Mouse (Mus musculus) cerebellum, adult 8-10 months (tissue): ENCODE data around the gene Sobp.
A peak's percentile ranks its signal among the peaks of the same experiment; 100 is the strongest.

Source experiments
- DNase-seq: peaks from one replicate; pipeline ENCODE4 v3.0.0; 2022

Sobp gene

DNA sequence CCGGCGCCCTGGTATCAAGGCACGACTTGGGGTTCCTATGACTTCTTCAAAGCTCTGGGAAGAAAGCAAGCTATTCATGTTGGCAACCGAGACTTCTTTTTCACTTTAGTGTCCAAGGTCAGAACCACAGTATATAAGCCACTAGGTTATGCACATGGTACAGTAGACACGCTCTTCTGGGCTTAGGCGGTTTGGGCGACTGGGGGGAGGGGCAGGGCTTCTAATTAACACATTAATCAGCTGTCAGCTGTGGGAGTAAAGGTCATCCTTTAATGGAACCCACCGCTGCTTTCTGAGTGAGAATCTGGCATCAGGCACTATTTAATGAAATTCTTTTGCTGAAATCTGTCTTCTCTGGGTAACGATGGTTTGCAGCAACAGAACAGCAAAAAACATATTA, 147.3 kb downstream of the Sobp start:
- no peak for DNase-seq

DNA sequence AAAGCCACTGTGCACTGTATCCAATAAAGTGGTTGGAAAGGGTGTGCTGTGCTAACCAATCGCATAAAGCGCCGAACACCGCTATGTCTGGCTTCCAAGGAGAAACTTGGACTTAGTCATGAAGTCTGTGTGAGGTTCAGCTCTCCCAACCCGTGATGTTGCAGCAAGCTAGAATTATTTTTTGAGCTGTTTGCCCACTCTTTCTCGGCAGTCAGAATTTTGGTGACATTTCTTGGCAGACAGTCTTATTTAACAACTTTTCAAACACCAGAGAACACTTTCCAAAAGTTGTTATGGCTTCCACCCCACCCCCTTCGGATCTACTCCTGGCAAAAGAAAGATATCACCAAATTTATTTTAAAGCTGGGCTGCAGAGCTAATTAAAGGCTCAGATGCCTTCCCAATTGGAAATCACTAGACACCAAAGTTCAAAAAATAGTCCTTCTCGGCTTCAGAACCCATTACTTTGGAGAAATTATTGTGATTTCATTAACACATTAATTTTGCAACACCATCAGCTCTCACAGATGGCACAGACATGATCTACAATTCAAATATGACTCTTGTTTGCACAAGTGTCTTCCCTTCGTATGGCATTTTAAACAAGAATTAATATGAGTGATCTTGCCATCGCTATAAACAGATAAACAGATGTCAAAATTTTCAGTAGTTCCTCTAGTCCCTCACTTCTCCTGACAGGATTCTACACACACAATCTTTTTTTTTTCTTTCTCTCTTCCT, 150.7 kb downstream of the Sobp start:
- no peak for DNase-seq

DNA sequence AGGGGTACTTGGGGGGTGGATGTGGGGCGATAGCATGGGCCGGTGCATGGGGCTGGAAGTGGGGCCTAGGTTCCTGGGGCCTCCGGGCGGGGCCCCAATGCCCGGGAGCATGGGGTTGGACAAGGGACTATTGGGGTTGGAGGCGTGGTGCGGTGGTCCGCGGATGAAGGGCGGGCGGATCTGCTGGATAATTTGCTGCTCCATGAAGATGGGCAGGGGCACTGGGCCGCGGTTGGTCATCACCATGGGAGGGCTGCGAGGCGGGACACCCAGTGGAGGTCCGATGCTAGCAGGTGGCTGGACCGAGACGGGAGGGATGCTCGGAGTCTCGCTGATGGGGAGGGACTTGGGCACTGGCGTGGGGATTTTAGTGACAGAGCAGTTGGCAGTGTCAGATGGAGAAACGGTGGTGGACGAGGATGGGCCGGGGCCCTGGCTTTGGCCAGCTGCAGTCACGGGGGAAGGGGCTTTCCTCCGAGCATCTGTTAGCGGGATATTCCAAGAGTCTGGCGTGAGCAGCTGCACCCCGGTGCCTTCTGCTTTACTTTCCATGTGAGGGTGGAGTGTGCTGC, 152.1 kb downstream of the Sobp start:
- DNase-seq, result peak; percentile 27

DNA sequence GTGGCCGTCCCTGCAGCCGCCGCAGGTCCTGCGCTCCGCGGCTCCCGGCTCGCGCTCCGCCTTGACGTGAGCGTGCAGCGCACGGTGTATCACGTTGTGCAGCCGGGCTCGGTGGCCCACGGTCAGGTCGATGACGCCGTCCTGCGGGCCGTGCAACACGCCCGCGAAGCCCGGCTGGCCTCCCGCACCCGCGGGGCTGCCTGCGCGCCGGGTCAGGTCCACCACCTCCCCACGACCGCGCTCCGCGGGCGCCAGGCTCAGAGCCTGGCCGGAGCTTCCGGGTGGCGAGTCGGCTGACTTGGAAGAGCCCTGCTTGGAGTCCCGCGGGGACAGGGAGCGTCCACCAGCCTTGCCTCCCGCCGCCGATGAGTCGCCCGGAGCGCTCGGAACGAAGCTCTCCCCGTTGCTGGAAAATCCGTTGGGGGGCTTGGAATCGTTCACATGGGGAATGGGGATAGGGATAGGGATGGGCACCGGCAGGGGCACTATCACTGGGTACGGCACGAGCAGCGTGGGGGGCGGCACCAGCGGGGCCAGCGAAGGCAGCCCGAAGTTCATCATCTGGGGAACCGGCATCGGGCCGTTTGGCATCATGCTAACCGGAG, 152.7 kb downstream of the Sobp start:
- DNase-seq, result peak; percentile 63

DNA sequence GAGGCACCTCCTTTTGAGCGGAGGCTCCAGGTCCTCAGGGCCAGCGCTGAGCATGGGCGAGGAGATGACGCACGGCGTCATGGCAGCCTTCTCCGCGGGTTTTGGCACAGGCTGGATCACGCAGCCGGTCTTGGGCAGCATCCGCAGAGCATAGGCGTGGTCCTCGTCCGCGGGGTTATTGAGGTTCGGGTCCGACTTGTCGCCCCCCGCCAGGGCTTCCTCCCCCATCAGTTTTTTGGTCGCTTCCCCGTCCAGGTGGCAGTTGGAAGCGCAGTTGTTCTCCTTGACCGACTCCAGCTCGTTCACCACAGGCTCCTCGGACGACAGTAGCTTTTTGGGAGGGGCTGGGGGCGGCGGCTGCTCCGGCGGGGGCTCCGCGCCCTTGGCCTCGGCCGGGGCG, 153.3 kb downstream of the Sobp start:
- peak; percentile 66 for DNase-seq

DNA sequence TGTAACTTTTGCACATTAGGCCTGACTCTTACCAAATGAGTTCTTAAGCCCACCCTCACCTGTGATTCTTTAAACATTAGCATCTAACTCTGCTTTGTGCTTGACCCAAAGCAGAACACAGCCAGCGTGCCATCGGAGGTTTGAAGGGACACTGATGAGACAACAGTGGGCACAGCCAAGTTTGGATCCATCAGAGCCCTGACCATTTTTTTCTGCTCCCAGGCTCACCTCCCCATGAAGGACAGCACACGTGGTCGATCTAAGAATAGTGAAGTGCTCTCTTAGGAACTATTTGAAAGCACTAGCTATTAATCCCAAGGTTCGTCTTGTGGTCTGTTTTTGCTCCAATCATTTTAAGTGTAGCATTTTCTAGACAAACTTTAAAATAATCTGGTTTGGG, 159.5 kb downstream of the Sobp start:
- no peak for DNase-seq

DNA sequence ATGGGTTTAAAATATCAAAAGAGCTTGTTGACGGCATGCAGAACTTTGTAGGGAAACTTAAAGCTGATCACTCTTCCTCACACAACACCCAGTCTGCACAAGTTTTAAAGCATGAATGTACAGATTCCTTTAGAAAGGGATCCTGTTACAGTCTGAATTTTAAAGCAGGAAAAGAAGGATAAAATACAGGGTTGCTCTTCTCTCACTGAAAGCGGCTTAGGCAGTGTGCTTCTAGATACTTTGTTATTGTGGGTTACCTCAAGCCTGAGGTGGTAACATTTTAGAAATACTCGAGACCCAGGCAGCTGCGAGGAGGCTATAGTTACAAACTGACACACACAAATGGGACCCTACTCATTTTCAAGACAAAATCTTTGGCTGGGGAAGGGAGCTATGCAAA, 160.0 kb downstream of the Sobp start:
- DNase-seq, result no peak

DNA sequence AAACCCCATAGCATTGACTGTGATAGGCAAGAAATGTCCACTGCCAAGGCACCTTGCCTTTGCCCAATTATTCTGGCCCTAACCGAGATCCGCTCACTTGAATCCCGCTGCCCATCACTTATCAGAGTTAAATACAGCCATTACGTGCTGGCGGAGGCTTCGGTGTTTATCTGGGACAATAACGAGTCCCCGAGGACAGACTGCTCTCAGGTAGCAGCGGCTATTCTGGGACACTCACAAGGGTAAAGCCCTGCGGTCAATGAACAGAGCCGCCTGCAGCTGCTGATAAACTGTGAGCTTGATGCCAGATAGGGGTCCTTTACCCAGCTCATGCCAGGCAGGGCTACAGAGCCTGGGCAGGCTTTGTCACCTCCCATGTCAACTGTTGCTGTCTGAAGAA, 166.2 kb downstream of the Sobp start:
- DNase-seq, result no peak

DNA sequence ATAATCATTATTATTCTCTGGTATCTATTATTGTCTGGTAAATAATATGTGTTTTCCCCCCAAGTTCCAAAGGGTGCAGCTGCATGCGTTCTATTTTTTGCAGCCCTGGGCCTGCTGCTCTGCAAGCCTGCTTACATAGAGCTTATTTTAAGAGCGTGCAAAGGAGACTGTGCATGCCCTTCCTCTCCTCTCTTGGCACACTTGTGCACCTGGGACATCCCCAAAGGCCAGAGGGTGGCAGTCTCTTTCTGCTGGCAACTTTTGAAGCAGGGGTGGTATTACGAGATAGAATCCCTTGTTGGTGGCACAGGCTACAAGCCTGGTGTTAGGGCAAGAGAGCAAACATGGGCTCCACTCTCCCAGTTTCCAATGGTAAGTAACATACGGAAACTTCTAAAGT, 167.8 kb downstream of the Sobp start:
- no peak for DNase-seq

DNA sequence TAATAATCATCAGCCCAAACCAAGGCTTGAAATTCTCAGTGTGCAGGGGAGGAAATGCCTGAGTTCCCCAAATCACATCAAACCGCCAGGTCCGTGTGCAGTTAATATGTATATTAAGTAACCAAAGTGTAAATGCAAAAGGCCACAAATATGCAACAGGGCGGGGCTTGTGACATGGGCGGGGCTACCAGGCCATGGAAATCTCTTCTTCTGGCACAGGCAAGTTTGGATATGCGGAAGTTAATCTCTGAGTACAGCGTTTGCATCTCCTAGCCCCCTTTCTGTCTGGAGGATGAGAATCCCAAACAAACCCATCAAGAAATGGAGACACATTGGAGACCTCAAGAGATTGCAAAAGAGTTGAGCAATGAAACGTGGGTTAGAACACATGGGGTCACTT, 168.7 kb downstream of the Sobp start:
- DNase-seq, result no peak

DNA sequence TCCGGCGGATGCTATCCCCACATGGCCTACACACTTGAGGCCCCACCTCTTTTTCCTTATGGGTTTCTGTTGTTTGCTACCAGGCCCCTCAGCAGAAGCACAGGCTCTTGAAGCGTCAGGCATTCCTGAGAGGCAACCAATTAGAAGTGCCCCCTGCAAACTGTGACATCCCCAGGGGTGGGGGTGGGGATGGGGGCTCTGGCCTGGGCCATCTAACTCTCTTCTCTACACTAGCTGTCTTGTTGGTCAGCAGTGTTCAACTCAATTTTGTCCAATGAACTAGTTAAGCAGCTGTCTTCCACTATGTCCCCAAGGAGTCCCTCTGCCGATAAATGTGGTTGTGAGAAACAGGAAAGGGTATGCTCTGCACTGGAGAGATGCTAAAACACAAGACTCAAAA, 169.3 kb downstream of the Sobp start:
- no peak for DNase-seq

DNA sequence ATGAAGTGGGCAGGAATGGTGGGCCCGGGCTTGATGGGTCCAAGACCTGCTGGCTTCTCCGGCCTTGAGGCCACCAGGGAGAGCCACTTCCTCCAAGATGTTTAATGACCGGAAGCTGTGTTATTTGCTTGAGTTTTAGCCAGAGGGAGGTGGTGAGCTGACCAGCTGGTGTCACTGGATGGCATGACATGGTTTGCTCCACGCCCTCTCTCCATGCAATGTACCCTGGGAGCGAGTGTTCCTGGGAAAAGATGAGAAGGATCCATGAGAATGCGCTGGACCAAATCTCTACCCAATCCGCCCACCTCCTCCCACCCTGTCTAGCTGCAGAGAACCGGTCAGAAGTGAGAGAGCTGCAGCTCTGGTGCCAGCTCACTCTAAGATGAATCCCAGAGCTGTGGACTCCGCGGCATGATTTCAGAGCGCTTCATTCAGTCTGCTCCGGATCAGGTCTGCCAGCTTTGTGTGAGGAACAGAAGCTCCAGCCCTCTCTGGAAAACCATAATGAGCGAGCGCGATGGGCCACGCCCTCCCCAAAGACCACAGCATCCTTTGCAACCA, 170.1 kb downstream of the Sobp start:
- no peak for DNase-seq

DNA sequence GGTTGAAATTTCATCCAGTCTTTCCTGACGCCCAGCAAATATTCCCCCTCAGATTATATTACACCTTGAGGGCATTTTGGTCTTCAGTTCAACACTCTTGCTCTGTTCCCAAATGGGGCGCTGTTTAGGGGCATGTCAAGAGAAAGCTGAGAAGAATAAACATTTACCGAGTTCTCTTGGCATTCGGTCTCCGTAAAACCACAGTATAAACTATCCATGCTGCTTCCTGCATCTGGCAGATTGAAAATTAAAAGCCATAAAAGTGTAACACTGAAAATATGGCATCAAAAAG, 170.9 kb downstream of the Sobp start:
- DNase-seq, result no peak

DNA sequence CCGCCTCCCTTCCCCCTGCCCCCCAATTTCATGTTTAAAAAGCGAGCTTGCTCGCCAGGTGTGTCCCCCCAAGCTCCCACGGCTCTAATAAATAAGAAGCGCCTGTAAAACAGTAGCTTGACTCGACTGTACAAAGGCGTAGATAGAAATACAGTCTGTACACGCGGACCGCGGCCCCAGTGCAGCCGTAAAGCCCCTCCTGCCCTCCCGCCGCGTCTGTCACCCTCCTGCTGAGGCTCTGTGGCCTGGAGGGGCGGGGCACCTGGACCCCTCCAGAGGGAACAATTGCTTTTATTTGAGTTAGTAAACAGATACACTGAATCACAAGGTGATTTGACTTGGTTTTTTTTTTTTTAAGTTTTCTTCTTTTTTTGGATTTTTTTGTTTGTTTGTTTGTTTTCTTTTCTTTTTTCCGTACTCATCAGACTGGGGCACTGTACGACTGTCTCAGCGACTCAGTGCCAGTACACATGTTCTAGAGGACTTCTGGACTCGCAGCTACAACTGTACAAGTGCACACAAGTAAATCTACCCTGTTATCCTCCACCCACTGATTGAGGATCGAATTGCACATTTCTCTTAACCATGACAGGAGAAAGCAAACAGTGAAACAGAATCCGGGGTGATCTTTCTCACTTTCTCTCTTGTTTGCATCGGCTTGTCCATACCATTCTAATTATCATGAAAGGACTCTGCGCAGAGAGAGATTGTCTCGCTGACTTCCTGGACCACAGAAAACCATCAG, 171.4 kb downstream of the Sobp start:
- no peak for DNase-seq

DNA sequence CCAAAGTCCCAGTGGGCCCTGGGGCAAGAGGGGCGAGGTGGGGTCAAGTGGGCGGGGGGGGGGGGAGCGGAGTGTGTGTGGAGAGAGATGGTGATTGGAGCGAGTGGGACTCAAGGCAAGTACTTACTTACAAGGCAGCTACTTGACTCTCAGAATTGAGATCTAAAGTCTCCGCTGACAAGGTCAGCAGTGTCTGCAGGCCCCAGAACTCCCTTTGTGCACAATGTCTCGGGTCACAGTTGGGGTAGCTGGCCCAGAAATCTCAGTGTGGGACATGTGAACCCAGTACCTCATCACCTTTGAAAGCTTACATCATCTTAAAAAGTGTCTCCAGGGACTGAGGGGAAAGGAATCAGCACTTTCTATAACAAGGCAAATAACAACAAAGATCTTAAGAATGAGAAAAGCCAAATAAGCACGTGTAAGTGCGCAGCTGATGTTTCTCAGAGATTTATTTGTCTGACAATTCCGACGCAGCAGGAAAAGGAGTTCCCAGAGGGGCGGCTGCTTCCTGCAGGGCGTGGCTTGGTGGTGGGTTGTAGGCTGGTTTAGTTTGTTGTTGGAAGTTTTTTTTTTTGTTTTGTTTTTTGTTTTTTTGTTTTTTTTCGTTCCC, 172.2 kb downstream of the Sobp start:
- no peak for DNase-seq

DNA sequence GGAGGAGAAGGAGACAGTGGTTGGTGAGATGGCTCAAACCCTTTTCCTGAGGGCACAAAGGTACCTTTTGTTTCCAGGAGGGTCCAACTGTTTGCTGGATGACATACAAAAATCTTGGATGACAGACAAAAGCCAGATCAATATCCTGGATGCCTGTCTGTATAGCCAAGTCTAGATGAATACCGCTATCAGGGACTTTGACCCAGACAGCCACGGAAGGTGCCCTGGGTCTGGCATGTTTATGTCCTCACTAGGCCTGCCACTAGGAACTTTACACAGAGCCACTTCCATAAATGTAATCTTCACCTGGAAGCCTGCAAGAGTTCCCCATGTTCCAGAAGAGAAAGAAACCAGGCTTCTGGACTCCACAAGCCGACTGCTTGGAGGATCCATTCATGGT, 172.9 kb downstream of the Sobp start:
- DNase-seq, result no peak

DNA sequence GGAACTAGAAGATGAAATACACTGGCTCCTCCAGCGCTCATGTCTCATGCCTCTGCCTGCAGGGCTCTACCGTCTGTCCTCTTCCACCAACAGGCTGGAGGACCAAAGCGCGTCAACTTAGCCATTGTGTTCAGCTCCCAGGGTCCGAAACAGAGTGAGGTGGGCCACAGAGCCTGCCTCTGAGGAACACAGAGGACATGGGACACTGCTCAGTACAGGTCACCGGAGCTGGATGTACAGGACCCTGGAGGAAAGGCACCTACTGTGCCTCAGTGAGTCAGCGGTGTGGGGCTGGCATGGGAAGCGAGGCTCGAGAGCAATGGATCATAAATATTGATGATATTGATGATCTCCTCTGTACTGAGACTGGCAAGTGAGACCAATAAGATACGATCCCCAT, 175.0 kb downstream of the Sobp start:
- no peak for DNase-seq

DNA sequence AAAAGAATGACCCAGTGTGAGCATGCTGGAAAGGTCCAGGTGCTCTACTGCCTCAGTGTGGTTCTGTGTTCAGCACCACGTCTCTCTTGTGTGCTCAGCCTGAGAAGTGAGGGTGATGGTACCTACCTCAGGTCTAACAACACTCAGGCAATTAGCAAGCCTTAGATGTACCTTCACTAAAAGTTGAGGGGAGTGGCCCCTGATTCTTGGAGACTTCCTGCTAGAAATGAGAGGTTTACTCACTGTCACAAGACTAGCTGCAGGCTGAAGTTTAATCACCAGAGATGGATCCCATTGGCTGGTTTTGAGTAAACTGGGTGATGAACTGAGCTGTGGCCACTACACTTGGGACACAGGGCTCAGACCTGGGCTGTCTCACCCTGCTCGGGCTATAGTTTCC, 177.1 kb downstream of the Sobp start:
- DNase-seq, result no peak

DNA sequence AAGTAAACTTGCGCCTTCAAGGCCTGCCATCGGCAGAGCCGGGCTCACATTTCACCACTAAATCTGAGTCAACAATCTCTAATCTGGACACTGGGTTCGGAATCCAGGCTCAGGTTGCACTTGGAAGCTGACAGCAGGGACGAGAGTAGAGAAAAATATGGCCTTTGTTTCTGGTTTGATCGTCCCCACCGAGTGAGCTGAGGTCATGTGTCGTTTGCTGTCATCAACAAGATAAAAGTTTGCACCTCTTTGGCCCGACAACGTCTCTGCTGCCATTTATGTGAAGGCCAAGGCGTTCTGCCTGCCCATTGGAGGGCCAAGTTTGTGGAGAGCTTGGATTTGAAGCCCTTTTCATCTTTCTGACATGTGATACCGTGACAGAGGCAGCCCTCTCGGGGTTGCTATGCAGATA, 178.8 kb downstream of the Sobp start:
- no peak for DNase-seq

DNA sequence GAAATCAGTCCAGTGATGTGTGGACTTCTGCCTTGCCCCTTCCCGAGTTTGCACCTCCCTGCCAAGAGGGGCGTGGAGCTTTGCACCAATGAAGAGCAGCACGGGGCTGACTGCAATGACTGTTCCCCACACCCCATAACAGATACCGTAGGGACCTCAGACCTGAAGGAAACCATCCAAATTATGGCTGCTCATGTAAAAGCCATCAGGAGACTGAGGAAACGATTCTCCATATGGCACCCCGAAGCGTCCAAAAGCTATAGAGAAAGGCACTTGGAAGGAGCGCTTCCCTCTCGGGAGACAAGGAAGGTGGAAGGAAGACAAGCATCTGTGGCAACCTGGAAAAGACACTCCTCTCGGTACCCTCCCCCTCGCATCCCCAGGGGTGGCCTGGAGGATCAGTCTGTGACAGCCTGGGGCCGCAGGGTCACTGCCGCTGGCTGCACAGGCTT, 180.0 kb downstream of the Sobp start:
- DNase-seq, result peak; percentile 23

DNA sequence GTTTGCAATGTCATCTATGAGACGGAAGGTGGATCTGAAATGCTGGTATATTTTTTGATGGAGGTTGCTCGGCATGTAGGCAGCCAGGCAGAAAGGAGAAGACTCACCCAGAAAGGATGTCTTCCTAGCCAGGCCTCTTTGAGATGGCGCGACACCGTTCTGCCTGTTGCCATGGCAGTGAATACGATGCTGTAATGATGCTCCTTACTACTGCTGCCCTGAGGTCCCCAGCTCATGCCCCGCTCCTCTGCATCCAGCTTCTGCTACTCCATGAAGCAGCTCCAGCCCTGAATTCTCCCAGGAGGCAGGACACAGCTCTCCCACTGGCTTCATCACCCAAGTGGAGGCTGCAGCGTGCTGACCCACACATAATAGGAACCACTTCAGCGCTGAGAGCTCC, 183.3 kb downstream of the Sobp start:
- DNase-seq, result no peak

DNA sequence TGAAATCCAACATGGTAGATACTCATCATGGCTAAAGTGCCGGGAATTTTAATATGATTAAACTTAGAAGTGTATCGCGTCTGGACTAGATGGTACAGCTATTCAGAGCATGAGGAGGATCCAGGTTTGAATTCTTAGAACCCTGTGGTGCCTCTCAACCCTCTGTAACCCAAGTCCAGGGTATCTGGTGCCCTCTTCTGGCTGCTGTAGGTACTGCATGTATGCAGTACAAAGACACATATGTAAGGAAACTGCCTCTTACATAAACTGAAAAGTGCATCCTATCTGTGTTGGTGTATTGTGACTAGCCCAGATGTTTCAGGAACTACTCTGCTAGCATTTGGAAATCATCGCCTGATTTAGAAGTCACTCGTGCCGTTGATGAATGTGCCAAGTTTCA, 184.4 kb downstream of the Sobp start:
- DNase-seq, result peak; percentile 61

DNA sequence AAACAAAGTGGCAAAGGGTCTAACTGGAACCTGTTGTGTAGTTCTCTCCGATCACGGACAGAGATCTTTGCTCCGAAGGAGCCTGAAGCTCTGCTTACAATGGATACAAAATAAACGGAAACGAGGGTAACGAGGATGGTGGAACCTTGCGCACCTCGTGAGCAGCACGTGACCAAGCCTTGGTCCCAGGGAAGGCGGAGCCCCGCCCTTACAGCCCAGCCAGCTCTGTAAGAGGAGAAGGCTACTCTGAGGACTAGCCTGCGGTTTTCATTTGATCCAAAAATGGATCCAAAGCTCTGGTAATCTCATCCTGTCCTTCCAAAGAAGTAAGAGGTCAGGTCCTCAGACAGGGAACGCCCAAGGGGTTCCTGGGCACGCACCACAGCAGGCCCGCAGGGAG, 185.7 kb downstream of the Sobp start:
- no peak for DNase-seq
